Mouse (Mus musculus): ENCODE results near the gene Gemin8.

Gemin8 gene

GRCm38 (mm10) chrX:166230515-166231267 is 60.4 kb downstream of the Gemin8 start:
- no peak for DNase-seq (ENCODE audit: low read depth, low spot score)

- DNase-seq (ENCODE audit: low read depth, low spot score): no peak
These were observed 65.9 kb downstream of the Gemin8 start for GRCm38 (mm10) chrX:166236131-166236530.

- DNase-seq (ENCODE audit: low read depth, low spot score): no peak
These were observed 68.7 kb downstream of the Gemin8 start, which contains the start of gene Gpm6b for GRCm38 (mm10) chrX:166238831-166239460. Gpm6b (plus strand) TSS chrX:166238911.

- DNase-seq (ENCODE audit: low read depth, low spot score): no peak
These were observed 69.3 kb downstream of the Gemin8 start for GRCm38 (mm10) chrX:166239520-166239919.

Measured in skeletal muscle tissue, adult 2 months (tissue).